Mouse (Mus musculus) spleen, adult 2 months (tissue): ENCODE data around the gene Gm20388. TPM values are rescaled to one million over a fixed set of nuclear protein-coding genes. Genes with fewer than 3 reads are reported as not detected.

Source experiments
- DNase-seq, 2 experiments: peaks; one replicate each; pipeline versions ENCODE4 v3.0.0 to v3.0.0-alpha.2; 2012 to 2021; ENCODE audit warnings: low spot score in 2 of 2, low read depth in 1 of 2
- H3K27ac ChIP-seq: fragments of 200-500 bp; 2 replicates; pipeline ENCODE4 v1.5.1; 2012; ENCODE audit warnings: low read length, inconsistent platforms; ENCODE audit not compliant: insufficient read depth
- H3K27me3 ChIP-seq: fragments of 200-500 bp; 2 replicates; pipeline ENCODE4 v1.6.1; 2012; ENCODE audit warnings: mild to moderate bottlenecking, moderate library complexity, low read length, inconsistent platforms; ENCODE audit not compliant: control insufficient read depth, insufficient read depth
- H3K36me3 ChIP-seq: fragments of 200-500 bp; 2 replicates; pipeline ENCODE4 v1.6.1; 2012; ENCODE audit warnings: mild to moderate bottlenecking, low read length, inconsistent platforms; ENCODE audit not compliant: control insufficient read depth, insufficient read depth
- H3K4me1 ChIP-seq: fragments of 200-500 bp; 2 replicates; pipeline ENCODE4 v1.6.1; 2011; ENCODE audit warnings: inconsistent platforms; ENCODE audit not compliant: control insufficient read depth, insufficient read depth, insufficient read length
- H3K4me3 ChIP-seq: fragments of 200-500 bp; 2 replicates; pipeline ENCODE4 v1.5.1; 2011; ENCODE audit warnings: mild to moderate bottlenecking, inconsistent platforms; ENCODE audit not compliant: insufficient read depth, insufficient read length; ENCODE audit errors: extremely low read depth
- CTCF ChIP-seq: fragments of 200-500 bp; IDR thresholded peaks from 2 replicates; pipeline ENCODE4 v1.5.1; 2011; ENCODE audit warnings: mild to moderate bottlenecking, inconsistent platforms; ENCODE audit not compliant: insufficient read depth, insufficient read length, insufficient replicate concordance; ENCODE audit errors: extremely low read depth
- POLR2A ChIP-seq: fragments of 200-500 bp; IDR thresholded peaks from 2 replicates; pipeline ENCODE4 v1.6.1; 2011; ENCODE audit warnings: low read depth, low read length, inconsistent platforms
- WGBS: fragments of 180-500 bp; shearing (Covaris S2); methylation state at CpG from one replicate; pipeline ENCODE4 v1.1.7; 2018; 5-methylcytosine and 5-hydroxymethylcytosine counted together
- polyA plus RNA-seq: library from polyadenylated mRNA; depleted of rRNA; stranded (reverse); fragments of >200 nt; gene quantifications from 2 replicates; pipeline ENCODE4 v1.2.3, GENCODE M21; 2012

Gene Gm20388
- polyA plus RNA-seq, 1 experiment = 26.1 TPM

- H3K27ac ChIP-seq = no peak overlapping the region
- no peaks in the 10 kb centered on the region for H3K27me3 ChIP-seq
- no peak overlapping the region for H3K4me3 ChIP-seq
- DNase-seq = no peak
- TF ChIP-seq POLR2A = no peak
- 0 out of 2 replicates have a peak, but pooled peaks cover 2% of the 10 kb centered on the region for H3K4me1 ChIP-seq
- whole genome bisulfite sequencing = 85% methylated on average over 9 of the region's 9 CpGs
- no peaks in the 10 kb centered on the region for H3K36me3 ChIP-seq
Measured at GRCm38 (mm10) chr8:120304097-120304496, 393.5 kb downstream of the Gm20388 start.

- H3K4me3 ChIP-seq = no peak overlapping the region
- H3K4me1 ChIP-seq = 0 out of 2 replicates have a peak, but pooled peaks cover 2% of the 10 kb centered on the region
- no peaks in the 10 kb centered on the region for H3K27me3 ChIP-seq
- TF ChIP-seq CTCF (no peak), POLR2A (no peak)
- H3K27ac ChIP-seq = no peak overlapping the region
- 86% methylated on average over 10 of the region's 10 CpGs for WGBS
- no peaks in the 10 kb centered on the region for H3K36me3 ChIP-seq
- no peak for DNase-seq
Measured at GRCm38 (mm10) chr8:120305800-120306385, 395.3 kb downstream of the Gm20388 start.

- Histone ChIP-seq H3K4me3 (no peak overlapping the region), H3K27ac (no peak overlapping the region), H3K4me1 (peaks cover 3% of the 10 kb centered on the region; the same call in 1 of the 2 replicates), H3K36me3 (no peaks in the 10 kb centered on the region), H3K27me3 (no peaks in the 10 kb centered on the region)
- 8% methylated on average over 16 of the region's 16 CpGs for WGBS
- DNase-seq = no peak
- TF ChIP-seq POLR2A (no peak), CTCF (no peak)
Measured at GRCm38 (mm10) chr8:120307103-120307502, 396.5 kb downstream of the Gm20388 start.

GRCm38 (mm10) chr8:120307528-120307927 lies 396.9 kb downstream of the Gm20388 start:
- Histone ChIP-seq H3K4me3 (no peak overlapping the region), H3K27me3 (no peaks in the 10 kb centered on the region), H3K4me1 (peaks cover 7% of the 10 kb centered on the region; the same call in 1 of the 2 replicates), H3K27ac (no peak overlapping the region), H3K36me3 (no peaks in the 10 kb centered on the region)
- no peak for DNase-seq
- TF ChIP-seq CTCF = no peak
- TF ChIP-seq POLR2A = no peak
- WGBS = 47% methylated on average over 11 of the region's 11 CpGs

GRCm38 (mm10) chr8:120308131-120308530 lies 397.5 kb downstream of the Gm20388 start:
- TF ChIP-seq CTCF (no peak), POLR2A (no peak)
- DNase-seq = no peak
- no peak overlapping the region for H3K27ac ChIP-seq
- 91% methylated on average over 8 of the region's 8 CpGs for WGBS
- no peaks in the 10 kb centered on the region for H3K36me3 ChIP-seq
- no peaks in the 10 kb centered on the region for H3K27me3 ChIP-seq
- no peak overlapping the region for H3K4me3 ChIP-seq
- peaks cover 7% of the 10 kb centered on the region; the same call in 1 of the 2 replicates for H3K4me1 ChIP-seq

- WGBS = 67% methylated on average over 9 of the region's 9 CpGs
- Histone ChIP-seq H3K4me1 (peaks cover 7% of the 10 kb centered on the region; the same call in 1 of the 2 replicates), H3K36me3 (no peaks in the 10 kb centered on the region), H3K27ac (no peak overlapping the region), H3K27me3 (no peaks in the 10 kb centered on the region), H3K4me3 (no peak overlapping the region)
- DNase-seq = no peak
- TF ChIP-seq CTCF = no peak
- TF ChIP-seq POLR2A = no peak
Measured at GRCm38 (mm10) chr8:120308553-120308952, 397.9 kb downstream of the Gm20388 start.

- H3K27ac ChIP-seq = no peak overlapping the region
Measured at GRCm38 (mm10) chr8:120309326-120309725, 398.7 kb downstream of the Gm20388 start.

More at GRCm38 (mm10) chr8:120309326-120309725, 398.7 kb downstream of the Gm20388 start:
- no peaks in the 10 kb centered on the region for H3K36me3 ChIP-seq
- WGBS = 92% methylated on average over 18 of the region's 18 CpGs
- no peak overlapping the region for H3K4me3 ChIP-seq
- no peaks in the 10 kb centered on the region for H3K27me3 ChIP-seq
- H3K4me1 ChIP-seq = peaks cover 7% of the 10 kb centered on the region; the same call in 1 of the 2 replicates
- DNase-seq = no peak
- TF ChIP-seq CTCF (no peak), POLR2A (no peak)
